Mouse (Mus musculus) erythroblast, embryonic 14.5 days (primary cell): ENCODE results near the gene Tvp23b. TPM values are rescaled to one million over a fixed set of nuclear protein-coding genes. Genes with fewer than 3 reads are reported as not detected.

Experiments used
- H3K27me3 ChIP-seq: 2 replicates; pipeline ENCODE4 v1.6.1; 2012; ENCODE audit warnings: inconsistent platforms; ENCODE audit not compliant: control insufficient read depth
- H3K36me3 ChIP-seq: 2 replicates; pipeline ENCODE4 v1.6.1; 2012; ENCODE audit warnings: mild to moderate bottlenecking, inconsistent platforms; ENCODE audit not compliant: control insufficient read depth
- H3K4me1 ChIP-seq: 2 replicates; pipeline ENCODE4 v1.6.1; 2012; ENCODE audit warnings: inconsistent platforms; ENCODE audit not compliant: control insufficient read depth
- H3K4me3 ChIP-seq: replicated peaks from 2 replicates; pipeline ENCODE3; 2012; ENCODE audit warnings: moderate library complexity, mild to moderate bottlenecking, inconsistent platforms
- H3K9me3 ChIP-seq: 2 replicates; pipeline ENCODE4 v1.6.1; 2012; ENCODE audit warnings: low read length, inconsistent platforms, mixed read lengths; ENCODE audit not compliant: control insufficient read depth
- GATA1 ChIP-seq: IDR thresholded peaks from 2 replicates; pipeline ENCODE4 v1.6.1; 2012; ENCODE audit warnings: low read length, inconsistent platforms, mixed read lengths
- TAL1 ChIP-seq: IDR thresholded peaks from 3 replicates; pipeline ENCODE4 v1.6.1; 2012; ENCODE audit warnings: low read length, inconsistent platforms, mixed read lengths
- polyA plus RNA-seq: library from polyadenylated mRNA; stranded (reverse); fragments of >175 nt; gene quantifications from 2 replicates; pipeline ENCODE4 v1.2.3, GENCODE M21; 2012

The Tvp23b gene
- polyA plus RNA-seq, 1 experiment, result not detected

GRCm38 (mm10) chr11:62951012-62951411, 71.8 kb downstream of the Tvp23b start, which contains the start of gene Cdrt4:
Gene Cdrt4 (plus strand): TSS chr11:62951193.
- H3K4me1 ChIP-seq, result no peaks in the 10 kb centered on the region
- H3K36me3 ChIP-seq, result no peaks in the 10 kb centered on the region
- no peaks in the 10 kb centered on the region for H3K27me3 ChIP-seq
- no peak for TF ChIP-seq TAL1
- no peak for TF ChIP-seq GATA1
- H3K9me3 ChIP-seq, result no peaks in the 10 kb centered on the region
- H3K4me3 ChIP-seq, result no peak within 1 kb of the TSS

DNA sequence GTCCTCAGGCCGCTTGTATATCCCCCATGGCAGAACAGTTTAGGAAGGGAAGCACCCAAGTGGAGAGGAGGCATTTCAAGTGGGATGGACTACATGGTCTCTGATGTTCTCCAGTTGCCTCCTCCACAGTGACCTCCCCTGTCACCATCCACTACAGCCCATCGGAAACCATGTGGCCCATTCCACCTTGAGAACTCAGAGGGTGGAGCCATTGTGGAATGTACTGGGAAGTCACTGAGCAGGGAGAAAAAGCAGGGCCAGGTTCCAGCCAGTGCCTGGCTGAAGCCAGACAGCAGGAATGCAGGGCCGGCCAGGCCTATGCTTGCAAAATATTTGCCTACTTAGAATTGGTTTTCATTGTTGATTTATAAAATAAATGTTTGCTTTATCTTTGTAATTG, 75.5 kb downstream of the Tvp23b start:
- H3K4me1 ChIP-seq, result no peaks in the 10 kb centered on the region
- no peaks in the 10 kb centered on the region for H3K27me3 ChIP-seq
- H3K4me3 ChIP-seq, result no peak overlapping the region
- H3K36me3 ChIP-seq, result no peaks in the 10 kb centered on the region
- TF ChIP-seq GATA1 (no peak), TAL1 (no peak)
- H3K9me3 ChIP-seq, result no peaks in the 10 kb centered on the region

GRCm38 (mm10) chr11:62955186-62955585, 75.9 kb downstream of the Tvp23b start:
- H3K9me3 ChIP-seq, result no peaks in the 10 kb centered on the region
- TF ChIP-seq TAL1, result no peak
- no peak for TF ChIP-seq GATA1

GRCm38 (mm10) chr11:62955776-62956175, 76.5 kb downstream of the Tvp23b start:
- Histone ChIP-seq H3K27me3 (no peaks in the 10 kb centered on the region), H3K36me3 (no peaks in the 10 kb centered on the region), H3K4me3 (no peak overlapping the region), H3K9me3 (no peaks in the 10 kb centered on the region), H3K4me1 (no peaks in the 10 kb centered on the region)
- no peak for TF ChIP-seq GATA1
- no peak for TF ChIP-seq TAL1

More at GRCm38 (mm10) chr11:62955186-62955585, 75.9 kb downstream of the Tvp23b start:
- Histone ChIP-seq H3K4me3 (no peak overlapping the region), H3K27me3 (no peaks in the 10 kb centered on the region), H3K36me3 (no peaks in the 10 kb centered on the region), H3K4me1 (no peaks in the 10 kb centered on the region)

DNA sequence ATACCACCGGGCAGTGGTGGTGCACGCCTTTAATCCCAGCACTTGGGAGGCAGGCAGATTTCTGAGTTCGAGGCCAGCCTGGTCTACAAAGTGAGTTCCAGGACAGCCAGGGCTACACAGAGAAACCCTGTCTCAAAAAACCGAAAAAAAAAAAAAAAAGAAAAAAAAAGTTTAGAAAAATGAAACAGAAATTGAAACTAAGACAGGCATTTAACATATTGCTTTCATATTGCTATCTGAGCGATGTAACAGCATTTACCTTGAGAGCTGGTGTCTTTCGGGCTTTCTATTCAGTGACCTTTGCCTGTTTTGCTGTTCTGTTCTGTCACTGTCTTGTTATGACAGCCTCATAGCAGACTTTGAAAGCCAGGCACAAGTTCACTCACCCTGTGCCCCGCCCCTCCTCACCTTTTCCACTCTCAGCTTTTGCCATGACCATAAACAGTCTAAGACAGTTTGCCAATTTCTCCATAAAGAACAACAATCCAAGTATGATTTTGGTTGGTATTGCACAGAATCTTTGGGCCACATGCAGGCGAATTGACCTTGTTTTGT, 78.4 kb downstream of the Tvp23b start:
- Histone ChIP-seq H3K9me3 (no peaks in the 10 kb centered on the region), H3K27me3 (no peaks in the 10 kb centered on the region), H3K4me3 (no peak overlapping the region), H3K4me1 (no peaks in the 10 kb centered on the region), H3K36me3 (no peaks in the 10 kb centered on the region)
- TF ChIP-seq GATA1 (no peak), TAL1 (no peak)

- Histone ChIP-seq H3K4me3 (no peak overlapping the region), H3K9me3 (no peaks in the 10 kb centered on the region), H3K36me3 (no peaks in the 10 kb centered on the region), H3K27me3 (no peaks in the 10 kb centered on the region; the same call in 1 of the 2 replicates), H3K4me1 (no peaks in the 10 kb centered on the region)
- no peak for TF ChIP-seq TAL1
- TF ChIP-seq GATA1, result no peak
These were observed 84.0 kb downstream of the Tvp23b start for GRCm38 (mm10) chr11:62963292-62963691.

DNA sequence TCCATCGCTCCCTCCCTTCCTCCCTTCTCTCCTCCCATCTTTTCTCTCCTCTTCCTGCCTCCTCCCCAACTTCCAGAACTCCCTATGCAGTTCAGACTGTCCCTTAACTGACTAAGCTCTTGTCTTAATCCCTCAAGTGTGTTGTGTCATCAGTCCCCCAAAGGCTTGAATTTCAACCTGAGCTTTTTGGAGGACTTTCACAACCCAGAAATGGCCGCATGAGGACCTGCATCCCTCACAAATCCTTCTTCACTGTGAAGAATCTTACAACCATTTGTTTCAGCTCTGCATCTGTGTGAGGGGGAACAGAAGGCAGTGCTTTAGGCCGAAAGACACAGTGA, 87.1 kb downstream of the Tvp23b start:
- Histone ChIP-seq H3K36me3 (no peaks in the 10 kb centered on the region), H3K27me3 (no peaks in the 10 kb centered on the region; the same call in 1 of the 2 replicates), H3K4me1 (no peaks in the 10 kb centered on the region), H3K4me3 (no peak overlapping the region), H3K9me3 (no peaks in the 10 kb centered on the region)
- TF ChIP-seq GATA1, result no peak
- TF ChIP-seq TAL1, result no peak

Other genes starting within 250 kb of the Tvp23b start
- gene Lrrc75a, start 230.9 kb upstream of the Tvp23b start, polyA plus RNA-seq, result 0.08 and 0.17 TPM in 2 replicates
- gene Mmgt2, start 230.8 kb upstream of the Tvp23b start, polyA plus RNA-seq, result 0.20 and 0.25 TPM in 2 replicates
- gene Zfp287, start 147.6 kb upstream of the Tvp23b start, polyA plus RNA-seq, result not detected in 2 replicates
- not detected in 2 replicates for gene Gm10428, start 126.4 kb upstream of the Tvp23b start, polyA plus RNA-seq
- 0.02 TPM in 1 of 2 replicates, not detected in the other for gene Zfp286, start 90.0 kb upstream of the Tvp23b start, polyA plus RNA-seq
- gene Trim16, start 59.2 kb upstream of the Tvp23b start, polyA plus RNA-seq, result not detected in 2 replicates
- gene Fbxw10, start 32.4 kb upstream of the Tvp23b start, polyA plus RNA-seq, result not detected in 2 replicates
- gene Cdrt4, start 71.7 kb downstream of the Tvp23b start, polyA plus RNA-seq, result not detected in 2 replicates
- gene Tekt3, start 182.2 kb downstream of the Tvp23b start, polyA plus RNA-seq, result not detected in 2 replicates
- 0.04 and 0.05 TPM in 2 replicates for gene Pmp22, start 249.5 kb downstream of the Tvp23b start, polyA plus RNA-seq